Mouse (Mus musculus) gastrocnemius, adult 18-20 months (tissue): Measurements from ENCODE around the gene Mon2. TPM values are rescaled to one million over a fixed set of nuclear protein-coding genes. Genes with fewer than 3 reads are reported as not detected.
A peak's percentile ranks its signal among the peaks of the same experiment; 100 is the strongest.
"Not testable (repeated sequence)": the region's sequence is repeated elsewhere in the genome, so short reads cannot be mapped to it uniquely, and the experiment has no call there.

Source experiments
- DNase-seq: peaks from one replicate; pipeline ENCODE4 v3.0.0; 2021; ENCODE audit warnings: low spot score
- microRNA-seq: library from miRNA; unstranded; fragments of <30 nt; microRNA quantifications from one replicate; pipeline ENCODE4 v1.2.0, GENCODE M21; 2021
- total RNA-seq, 2 experiments: library from RNA; stranded (reverse); gene quantifications; 2 replicates each; pipeline ENCODE4 v1.2.3; 2021

Gene Mon2
- total RNA-seq, 2 experiments from 2014 or later: 31.4 to 34.8 TPM

DNA sequence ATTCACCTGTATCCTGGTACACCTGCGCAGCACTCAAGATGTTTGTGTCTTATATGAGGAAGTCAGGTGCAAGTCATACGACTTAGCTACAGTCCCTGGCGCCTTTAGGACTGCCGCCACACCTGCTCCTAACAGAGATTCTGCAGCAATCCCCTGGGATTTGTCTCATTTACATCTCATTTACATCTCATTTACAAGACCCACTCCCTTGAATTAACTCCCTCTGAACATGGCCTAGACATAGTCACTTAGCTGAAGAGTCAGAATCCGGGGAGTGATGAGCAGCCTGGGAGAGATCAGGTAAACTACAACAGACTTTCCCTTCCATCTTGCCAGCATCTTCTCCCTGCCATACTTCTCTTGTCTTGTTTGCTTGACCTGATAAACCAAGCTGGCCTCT, 110.7 kb downstream of the Mon2 start:
- not testable (repeated sequence) for DNase-seq

DNA sequence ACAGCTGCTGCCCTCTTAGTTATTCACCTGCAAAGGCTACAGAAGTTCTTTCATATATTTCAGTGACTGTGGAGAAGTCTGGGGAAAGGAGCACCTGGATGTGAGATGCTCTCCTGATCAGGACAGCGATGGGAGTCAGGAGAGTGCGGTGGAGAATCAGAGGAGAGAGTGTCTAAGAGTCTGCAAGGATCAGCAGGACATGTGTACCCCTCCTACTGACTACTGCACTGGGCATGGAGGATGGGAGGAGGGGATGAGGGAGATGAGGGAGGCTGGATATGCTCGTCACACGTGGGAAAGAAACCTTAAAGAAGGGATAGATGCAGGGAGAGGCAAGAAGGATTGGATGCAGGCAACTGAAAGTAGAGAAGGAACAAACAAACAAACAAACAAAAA, 112.1 kb downstream of the Mon2 start:
- DNase-seq: no peak

DNA sequence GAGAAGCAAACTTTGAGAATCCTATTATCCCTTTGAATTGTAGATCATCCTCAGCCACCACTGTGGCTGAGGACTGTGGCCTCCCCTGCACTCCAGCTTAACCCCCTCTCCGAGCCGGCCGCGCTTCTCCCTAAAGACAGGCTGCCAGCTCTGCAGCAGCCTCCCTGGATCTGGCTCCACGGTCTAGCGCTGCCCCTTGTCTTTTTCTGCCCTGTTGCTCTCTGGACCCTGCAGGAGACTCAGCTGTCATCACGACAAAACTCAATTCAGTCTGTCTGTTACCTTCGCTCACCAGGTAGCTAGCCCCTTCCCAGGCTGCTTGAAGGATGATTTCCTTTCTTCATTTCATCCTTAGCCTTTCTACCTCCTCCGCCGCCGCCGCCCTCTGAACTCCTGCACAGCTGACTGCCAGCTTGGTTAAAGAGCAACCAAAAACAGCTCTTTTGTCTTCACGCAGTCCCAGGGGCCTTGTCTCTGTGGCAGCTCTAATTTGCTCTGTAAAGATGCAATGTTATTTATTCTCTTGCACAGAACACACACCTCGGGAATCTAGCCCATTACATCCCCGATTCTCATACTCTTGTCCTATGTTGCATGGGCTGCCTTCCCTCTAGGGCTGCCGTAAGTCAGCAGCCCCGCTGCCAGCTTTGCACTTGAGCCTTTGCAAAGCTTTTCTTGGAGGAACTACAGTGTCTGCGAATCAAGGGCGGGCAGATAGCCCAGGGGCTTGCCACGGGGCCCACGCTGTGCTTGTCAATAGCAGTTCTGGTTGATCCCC, 112.7 kb downstream of the Mon2 start:
- DNase-seq: no peak

DNA sequence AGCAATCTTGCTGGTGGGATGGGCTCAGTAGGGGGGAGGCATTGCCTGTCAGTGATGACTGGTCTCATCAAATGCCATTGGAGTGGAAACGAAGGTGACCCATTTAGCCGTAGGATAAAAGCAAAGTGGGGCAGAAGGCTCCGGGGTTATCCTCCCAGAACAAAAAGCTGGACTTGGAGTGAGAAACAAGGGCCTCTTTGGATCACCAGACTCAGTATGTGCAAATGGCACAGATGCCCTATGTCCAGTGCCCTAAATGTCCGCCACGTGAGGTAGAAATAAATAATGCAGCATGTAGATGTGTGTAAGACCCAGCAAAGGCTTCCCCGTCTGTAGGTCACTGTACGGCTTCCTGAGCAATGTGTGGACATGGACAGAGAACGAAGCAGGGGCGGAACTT, 113.7 kb downstream of the Mon2 start:
- no peak for DNase-seq

DNA sequence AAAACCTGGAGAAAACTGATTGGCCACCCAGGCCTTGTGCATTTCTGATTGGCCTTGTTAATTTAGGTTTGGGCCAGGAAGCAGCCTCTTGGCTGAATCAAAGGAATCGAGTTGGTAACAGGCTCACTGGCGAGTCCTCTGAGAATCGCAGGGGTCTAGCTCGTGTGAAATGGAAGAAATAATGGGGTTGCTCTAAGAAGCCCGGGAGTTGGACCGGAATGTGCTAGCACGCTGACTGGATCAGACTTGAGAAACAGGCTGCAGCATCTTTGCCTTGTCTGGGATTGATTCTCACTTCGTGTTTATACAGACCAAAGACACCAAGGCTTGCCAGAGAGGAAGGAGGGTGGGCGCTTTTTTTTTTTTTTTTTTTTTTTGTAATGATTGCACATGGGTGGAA, 114.8 kb downstream of the Mon2 start:
- DNase-seq: no peak

DNA sequence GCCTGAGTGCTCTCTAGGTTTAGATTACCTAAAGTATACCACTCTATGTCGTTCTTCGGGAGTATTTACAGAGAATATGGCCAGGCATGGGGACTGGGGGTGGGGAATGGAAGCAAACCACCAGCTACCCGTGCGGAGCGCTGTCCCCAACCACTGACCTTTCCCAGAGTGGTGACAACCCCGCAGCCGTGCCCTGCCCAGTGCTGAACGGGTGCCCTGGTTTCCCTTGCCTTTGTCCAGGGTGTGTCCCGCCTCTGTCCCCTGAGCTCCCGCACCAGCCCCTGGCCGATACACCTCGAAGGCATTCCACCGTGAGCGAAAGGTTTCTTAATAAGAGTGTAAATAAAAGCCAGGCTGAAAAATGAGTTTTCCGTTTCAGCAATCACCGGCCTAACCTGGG, 115.6 kb downstream of the Mon2 start:
- DNase-seq: no peak

DNA sequence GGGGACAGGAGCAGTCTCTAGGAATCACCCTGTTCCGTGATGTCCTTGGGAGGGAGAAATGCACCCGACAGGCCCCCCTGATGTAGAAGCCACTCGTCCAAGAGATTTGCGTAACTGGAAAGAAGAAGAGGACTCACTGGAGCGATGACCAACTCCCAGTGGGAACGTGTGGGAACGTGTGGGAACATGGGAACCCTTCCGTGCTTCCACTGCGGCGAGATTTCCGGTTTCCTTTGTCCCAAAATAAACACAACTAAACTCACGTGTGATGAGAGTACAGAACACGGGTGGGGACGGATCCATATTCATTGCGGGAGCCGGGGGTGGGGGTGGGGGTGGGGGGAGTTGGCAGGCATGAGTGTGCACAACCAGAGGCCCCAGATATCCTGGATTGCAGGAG, 116.1 kb downstream of the Mon2 start:
- no peak for DNase-seq

DNA sequence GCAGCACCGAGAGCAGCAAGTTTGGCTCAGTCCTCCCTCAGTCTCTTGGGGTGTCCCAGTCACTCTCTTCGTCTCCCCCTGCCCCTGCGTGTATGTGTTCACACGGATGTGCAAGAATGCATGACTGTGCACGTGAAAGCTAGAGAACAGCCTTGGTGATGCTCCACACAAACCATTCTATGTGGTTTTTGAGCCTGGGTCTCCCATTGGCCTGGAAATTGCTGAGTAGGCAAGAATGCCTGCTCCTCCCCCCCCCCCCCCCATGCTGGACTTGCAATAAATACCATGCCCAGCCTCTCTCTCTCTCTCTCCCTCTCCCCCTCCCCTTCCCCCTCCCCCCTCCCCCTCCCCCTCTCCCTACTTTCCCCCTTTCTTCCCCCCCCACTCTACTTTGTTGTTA, 117.6 kb downstream of the Mon2 start:
- DNase-seq: no peak

DNA sequence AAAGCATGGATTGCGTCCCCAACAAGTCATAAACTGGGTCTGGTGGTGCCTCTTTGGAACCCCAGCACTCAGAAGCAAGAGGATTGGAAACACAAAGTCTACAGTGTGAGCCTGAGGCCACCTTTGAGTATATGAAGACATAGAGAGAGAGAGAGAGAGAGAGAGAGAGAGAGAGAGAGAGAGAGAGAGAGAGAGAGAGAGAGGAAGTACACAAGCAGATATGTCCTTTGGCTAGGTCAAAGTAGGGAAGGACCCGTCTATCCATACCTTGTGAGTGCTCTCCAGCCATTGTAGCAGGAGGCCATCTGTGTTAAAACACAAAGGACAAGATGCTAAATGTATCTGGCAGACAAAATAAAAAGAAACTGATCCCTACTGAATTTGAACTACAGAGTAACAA, 118.4 kb downstream of the Mon2 start:
- no peak for DNase-seq

DNA sequence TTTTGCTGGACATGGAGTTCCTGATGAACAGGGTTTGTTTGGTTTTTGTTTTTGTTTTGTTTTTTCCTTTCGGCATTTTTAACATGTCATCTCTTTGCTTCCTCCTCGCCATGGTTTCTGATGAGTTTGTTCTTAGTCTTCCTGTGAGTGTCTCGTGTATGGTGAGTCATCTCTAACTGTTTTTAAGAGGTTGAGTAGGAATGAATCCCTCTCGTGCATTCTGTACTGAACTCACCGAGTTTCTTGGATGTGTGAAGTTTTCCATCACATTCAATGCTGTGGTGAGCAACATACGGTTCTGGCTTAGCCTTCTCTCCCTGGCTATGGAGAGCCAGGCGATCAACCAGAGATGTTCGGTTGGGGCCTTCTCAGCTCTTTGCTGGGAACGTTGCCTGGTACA, 122.7 kb downstream of the Mon2 start:
- DNase-seq: no peak

DNA sequence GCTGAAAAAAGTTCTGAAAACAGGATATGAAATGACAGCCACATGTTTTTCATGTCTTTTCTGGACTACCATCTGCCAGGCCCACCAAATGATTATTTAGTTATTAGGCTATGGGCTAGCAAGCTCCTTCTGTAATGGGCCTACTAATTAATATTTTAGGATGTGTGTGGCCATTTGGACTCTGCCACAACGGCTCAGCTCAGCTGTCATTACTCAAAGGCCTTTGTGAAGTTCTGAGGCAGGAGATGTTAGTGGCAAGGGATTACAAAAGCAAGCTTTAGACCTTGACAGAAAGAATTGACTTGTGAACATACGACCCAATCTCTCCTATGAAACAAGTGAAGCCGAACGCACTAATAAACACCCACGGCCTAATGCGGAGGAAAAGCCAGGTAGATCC, 125.3 kb downstream of the Mon2 start:
- DNase-seq: no peak

DNA sequence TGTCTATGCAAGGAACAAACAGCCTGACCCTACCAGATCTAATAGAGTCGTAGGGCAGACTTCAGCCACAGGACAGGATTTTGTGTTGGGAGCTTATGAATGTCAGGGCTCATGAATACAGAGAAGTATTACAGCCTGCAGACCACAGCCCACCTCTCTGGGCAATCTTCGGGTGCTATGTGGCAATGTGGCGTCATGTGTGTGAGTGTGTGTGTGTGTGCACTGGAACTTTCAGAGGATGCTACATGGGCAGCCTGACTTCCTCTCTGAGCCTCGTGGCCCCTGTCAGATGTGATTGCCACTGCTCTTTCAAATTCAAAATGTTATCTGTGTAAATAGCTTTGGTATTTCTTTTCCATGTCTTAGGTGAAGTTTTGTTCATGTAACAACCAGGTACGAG, 131.4 kb downstream of the Mon2 start:
- DNase-seq: no peak

DNA sequence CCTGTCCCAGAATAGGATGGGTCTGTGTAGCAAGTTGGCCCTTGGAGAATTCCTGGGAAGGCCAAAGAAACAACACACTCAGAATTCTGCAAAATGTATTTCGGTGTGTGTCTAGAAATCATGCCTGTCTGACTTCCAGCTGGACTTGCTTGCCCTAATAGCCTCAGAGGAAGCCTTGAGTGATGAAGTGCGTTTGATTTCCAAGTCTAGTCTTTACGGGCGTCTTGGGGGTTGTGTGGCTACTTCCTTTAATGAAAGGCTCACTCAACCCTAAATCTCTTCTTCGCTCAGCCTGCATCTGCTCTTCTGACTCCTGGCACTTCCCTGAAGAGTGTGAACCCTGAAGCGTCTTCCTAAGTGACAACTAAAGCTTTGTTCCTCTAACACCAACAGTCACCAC, 132.5 kb downstream of the Mon2 start:
- DNase-seq: no peak

DNA sequence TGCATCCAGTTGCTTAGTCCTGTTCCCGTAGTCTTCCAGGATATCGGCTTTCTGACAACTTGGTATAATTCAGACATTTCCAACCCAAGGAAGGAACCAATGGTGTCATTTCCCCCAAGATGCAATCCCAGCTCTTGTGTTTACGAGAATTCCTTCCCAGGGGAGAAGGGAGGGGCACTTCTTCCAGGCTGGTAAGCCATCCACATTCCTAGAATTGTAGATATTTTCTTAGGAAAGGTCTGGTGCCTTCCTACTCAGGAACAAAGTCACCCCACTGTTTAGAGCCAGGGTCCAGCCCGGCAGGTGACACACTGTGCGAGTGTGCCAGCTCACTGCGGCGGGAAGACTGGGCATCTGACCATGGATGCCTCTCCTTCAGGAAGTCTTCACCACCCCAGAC, 133.5 kb downstream of the Mon2 start:
- DNase-seq: no peak

Small RNAs within 50 kb of the gene (microRNA-seq; reads per million reads assigned to microRNA genes)
- gene Mirlet7i: 60,195 reads per million, percentile 99 among the genes with 10 or more reads in this experiment

Other genes with a start within 250 kb of the Mon2 start
- gene Usp15, start 120.5 kb upstream of the Mon2 start, total RNA-seq: 100 to 1,000 TPM; 172 to 179 TPM
- not detected for gene Fam19a2, start 187.5 kb upstream of the Mon2 start, total RNA-seq